ENCODE assay signal across 18 mouse cellular contexts in genomic region chr9:63933068-63933467, GRCm38 (mm10).
"Had no signal": no experiment of that assay in that cellular context is flagged by ENCODE, and none has a peak within 500 bp of the region (broad histone marks: within the 10 kb centered on the region; RNA-seq: fewer than 3 reads in every experiment).

No protein-coding gene starts in this region.

- H3K4me1 ChIP-seq: midbrain, embryonic 15.5 days had no signal

- H3K27ac ChIP-seq: lung, embryonic 15.5 days; macrophage; midbrain, embryonic 13.5 days; midbrain, embryonic 15.5 days; neural tube, embryonic 13.5 days; stomach, embryonic 15.5 days; stomach, postnatal 0 days had no signal

- H3K4me3 ChIP-seq: lung, embryonic 15.5 days; megakaryocyte, embryonic 14.5 days; midbrain, embryonic 13.5 days; midbrain, embryonic 15.5 days; neural tube, embryonic 13.5 days; stomach, embryonic 15.5 days had no signal

- DNase-seq: liver, postnatal 0 days; lung, adult 2 months; lung, postnatal 14 days; lung, postnatal 36 days; right cerebral cortex, postnatal 14 days; thymus, adult 2 months; thymus, postnatal 25 days; thymus, postnatal 4 days had no signal

- H3K9me3 ChIP-seq: lung, embryonic 15.5 days; megakaryocyte, embryonic 14.5 days; midbrain, embryonic 13.5 days; midbrain, embryonic 15.5 days; neural tube, embryonic 13.5 days; stomach, embryonic 15.5 days had no signal

- H3K36me3 ChIP-seq: lung, embryonic 15.5 days; midbrain, embryonic 13.5 days; midbrain, embryonic 15.5 days; neural tube, embryonic 13.5 days; stomach, embryonic 15.5 days had no signal

- H3K4me2 ChIP-seq: lung, embryonic 15.5 days; midbrain, embryonic 11.5 days; midbrain, embryonic 13.5 days; midbrain, embryonic 15.5 days; neural tube, embryonic 13.5 days; stomach, embryonic 15.5 days had no signal

- ATAC-seq: liver, postnatal 0 days; lung, postnatal 0 days; midbrain, embryonic 13.5 days; midbrain, embryonic 15.5 days had no signal

- H3K27me3 ChIP-seq: lung, embryonic 15.5 days; stomach, embryonic 15.5 days had no signal

- H3K9ac ChIP-seq: liver, postnatal 0 days; lung, embryonic 15.5 days; midbrain, embryonic 13.5 days; midbrain, embryonic 15.5 days; neural tube, embryonic 13.5 days; stomach, embryonic 15.5 days had no signal
